Mouse (Mus musculus): Measurements from ENCODE around the gene Sars2. TPM values are rescaled to one million over a fixed set of nuclear protein-coding genes. Genes with fewer than 3 reads are reported as not detected.

Gene Sars2
- polyA plus RNA-seq, 1 experiment from 2014 or later: 8.5 TPM

- WGBS (ENCODE audit: insufficient replicate concordance): 43% methylated on average over 5 of the region's 5 CpGs
- H3K9ac ChIP-seq (replicated peaks): 0 out of 2 replicates have a peak within 1 kb of the TSS, but pooled peaks have one; percentile 21
- peaks cover 15% of the 10 kb centered on the region for H3K4me1 ChIP-seq (ENCODE audit: insufficient read depth)
- peak within 1 kb of the TSS; percentile 39; the same call in 1 of the 2 replicates for H3K27ac ChIP-seq (ENCODE audit: low read depth)
- no peaks in the 10 kb centered on the region for H3K27me3 ChIP-seq (ENCODE audit: insufficient read depth, low read length)
- H3K4me3 ChIP-seq (ENCODE audit: low read depth, low read length): peak within 1 kb of the TSS; percentile 36
- H3K4me2 ChIP-seq (ENCODE audit: low read depth, low read length): peak within 1 kb of the TSS; percentile 30
- H3K36me3 ChIP-seq (replicated peaks; ENCODE audit: insufficient read depth, low read length): peaks cover 6% of the 10 kb centered on the region; the same call in 1 of the 2 replicates
- ATAC-seq: peak; percentile 44; the same call in 1 of the 2 replicates
- no peaks in the 10 kb centered on the region for H3K9me3 ChIP-seq (ENCODE audit: low read length)
- no peak for TF ChIP-seq EP300 (IDR thresholded peaks at IDR 0.05; ENCODE audit: low read depth)
- TF ChIP-seq CTCF (IDR thresholded peaks at IDR 0.05; ENCODE audit: low read depth): no peak
- peak; percentile 47 for DNase-seq
Measured at GRCm38 (mm10) chr7:28788307-28789195, 46.8 kb downstream of the Sars2 start, which contains the start of gene Rinl. Rinl (plus strand) TSS chr7:28788969.

- Histone ChIP-seq H3K4me1 (ENCODE audit: insufficient read depth) (peaks cover 15% of the 10 kb centered on the region), H3K9me3 (ENCODE audit: low read length) (no peaks in the 10 kb centered on the region), H3K4me2 (ENCODE audit: low read depth, low read length) (peak overlapping the region; percentile 30), H3K36me3 (replicated peaks; ENCODE audit: insufficient read depth, low read length) (peaks cover 6% of the 10 kb centered on the region; the same call in 1 of the 2 replicates), H3K4me3 (ENCODE audit: low read depth, low read length) (peak overlapping the region; percentile 36), H3K9ac (replicated peaks) (0 out of 2 replicates have a peak overlapping the region, but pooled peaks have one; percentile 21), H3K27ac (ENCODE audit: low read depth) (peak overlapping the region; percentile 39; the same call in 1 of the 2 replicates), H3K27me3 (ENCODE audit: insufficient read depth, low read length) (no peaks in the 10 kb centered on the region)
- DNase-seq (no peak), ATAC-seq (no peak)
- 77% methylated on average over 3 of the region's 3 CpGs for WGBS (ENCODE audit: insufficient replicate concordance)
- TF ChIP-seq CTCF (IDR thresholded peaks at IDR 0.05; ENCODE audit: low read depth) (no peak), EP300 (IDR thresholded peaks at IDR 0.05; ENCODE audit: low read depth) (no peak)
Measured at GRCm38 (mm10) chr7:28789235-28789634, 47.4 kb downstream of the Sars2 start.

- no peak overlapping the region for H3K9ac ChIP-seq (replicated peaks)
- no peak overlapping the region for H3K4me3 ChIP-seq (ENCODE audit: low read depth, low read length)
- no peak for TF ChIP-seq EP300 (IDR thresholded peaks at IDR 0.05; ENCODE audit: low read depth)
- TF ChIP-seq CTCF (IDR thresholded peaks at IDR 0.05; ENCODE audit: low read depth): peak; percentile 43
- DNase-seq: no peak
- H3K27ac ChIP-seq (ENCODE audit: low read depth): no peak overlapping the region
- peaks cover 15% of the 10 kb centered on the region for H3K4me1 ChIP-seq (ENCODE audit: insufficient read depth)
- ATAC-seq: no peak
- H3K36me3 ChIP-seq (replicated peaks; ENCODE audit: insufficient read depth, low read length): peaks cover 6% of the 10 kb centered on the region; the same call in 1 of the 2 replicates
- H3K9me3 ChIP-seq (ENCODE audit: low read length): no peaks in the 10 kb centered on the region
- H3K27me3 ChIP-seq (ENCODE audit: insufficient read depth, low read length): no peaks in the 10 kb centered on the region
- WGBS (ENCODE audit: insufficient replicate concordance): 64% methylated on average over 8 of the region's 8 CpGs
- H3K4me2 ChIP-seq (ENCODE audit: low read depth, low read length): no peak overlapping the region
Measured at GRCm38 (mm10) chr7:28790066-28790806, 48.4 kb downstream of the Sars2 start.

- Histone ChIP-seq H3K27ac (ENCODE audit: low read depth) (no peak overlapping the region), H3K9me3 (ENCODE audit: low read length) (no peaks in the 10 kb centered on the region), H3K4me2 (ENCODE audit: low read depth, low read length) (no peak overlapping the region), H3K9ac (replicated peaks) (no peak overlapping the region), H3K4me1 (ENCODE audit: insufficient read depth) (peaks cover 27% of the 10 kb centered on the region), H3K27me3 (ENCODE audit: insufficient read depth, low read length) (no peaks in the 10 kb centered on the region), H3K4me3 (ENCODE audit: low read depth, low read length) (no peak overlapping the region), H3K36me3 (replicated peaks; ENCODE audit: insufficient read depth, low read length) (peaks cover 6% of the 10 kb centered on the region; the same call in 1 of the 2 replicates)
- DNase-seq (no peak), ATAC-seq (no peak)
- TF ChIP-seq EP300 (IDR thresholded peaks at IDR 0.05; ENCODE audit: low read depth): no peak
- TF ChIP-seq CTCF (IDR thresholded peaks at IDR 0.05; ENCODE audit: low read depth): no peak
Measured at GRCm38 (mm10) chr7:28791706-28792105, 49.9 kb downstream of the Sars2 start.

- Histone ChIP-seq H3K4me1 (ENCODE audit: insufficient read depth) (peaks cover 30% of the 10 kb centered on the region), H3K4me2 (ENCODE audit: low read depth, low read length) (no peak overlapping the region), H3K4me3 (ENCODE audit: low read depth, low read length) (no peak overlapping the region), H3K9me3 (ENCODE audit: low read length) (no peaks in the 10 kb centered on the region), H3K36me3 (replicated peaks; ENCODE audit: insufficient read depth, low read length) (0 out of 2 replicates have a peak, but pooled peaks cover 2% of the 10 kb centered on the region), H3K27me3 (ENCODE audit: insufficient read depth, low read length) (no peaks in the 10 kb centered on the region), H3K9ac (replicated peaks) (no peak overlapping the region), H3K27ac (ENCODE audit: low read depth) (no peak overlapping the region)
- ATAC-seq (no peak), DNase-seq (no peak)
- WGBS (ENCODE audit: insufficient replicate concordance): 58% methylated on average over 13 of the region's 14 CpGs
- peak; percentile 14; the same call in 1 of the 2 replicates for TF ChIP-seq CTCF (IDR thresholded peaks at IDR 0.05; ENCODE audit: low read depth)
- TF ChIP-seq EP300 (IDR thresholded peaks at IDR 0.05; ENCODE audit: low read depth): no peak
Measured at GRCm38 (mm10) chr7:28792391-28793185, 50.8 kb downstream of the Sars2 start.

Data from liver, postnatal 0 days (tissue).